Comparison of ENCODE assay signal across 14 mouse cellular contexts in genomic region chr6:70725639-70726038, GRCm38 (mm10).
DNase-seq lines count a peak whose midpoint lies in the region; ATAC-seq and TF ChIP-seq lines count a peak whose summit lies in the region.
"Had no signal": no experiment of that assay in that cellular context is flagged by ENCODE, and none has a peak within 500 bp of the region (broad histone marks: within the 10 kb centered on the region; RNA-seq: fewer than 3 reads in every experiment).

No protein-coding gene starts in this region.

- no peak for TF ChIP-seq EP300 in liver, embryonic 14.5 days (IDR thresholded peaks at IDR 0.05; ENCODE audit: low read depth)

- no peak overlapping the region for H3K27ac ChIP-seq in hindbrain, postnatal 0 days
- H3K27ac ChIP-seq in hindbrain, embryonic 14.5 days = no peak overlapping the region
- no peak overlapping the region for H3K27ac ChIP-seq in cerebellum, adult 2 months (ENCODE audit: insufficient read depth, low read length)
- peak overlapping the region; percentile 54 for H3K27ac ChIP-seq in liver, embryonic 14.5 days
- H3K27ac ChIP-seq: hindbrain, embryonic 15.5 days; layer of hippocampus, adult 2 months; midbrain, embryonic 12.5 days had no signal

- 46% methylated on average over 2 of the region's 2 CpGs for WGBS in hindbrain, postnatal 0 days
- WGBS in hindbrain, embryonic 14.5 days = 67% methylated on average over 2 of the region's 2 CpGs
- 8% methylated on average over 2 of the region's 2 CpGs for WGBS in cerebellum, adult 2 months
- WGBS in liver, embryonic 14.5 days (ENCODE audit: insufficient replicate concordance) = 49% methylated on average over 2 of the region's 2 CpGs

- H3K4me2 ChIP-seq in hindbrain, postnatal 0 days (ENCODE audit: low read depth, low read length) = no peak overlapping the region
- H3K4me2 ChIP-seq in hindbrain, embryonic 14.5 days (replicated peaks) = no peak overlapping the region
- H3K4me2 ChIP-seq in liver, embryonic 14.5 days (ENCODE audit: low read depth) = no peak overlapping the region
- H3K4me2 ChIP-seq: hindbrain, embryonic 15.5 days; midbrain, embryonic 12.5 days had no signal

- TF ChIP-seq POLR2A in cerebellum, adult 2 months (IDR thresholded peaks at IDR 0.05; ENCODE audit: borderline replicate concordance, insufficient read depth, low read length) = no peak

- peak; percentile 20 for DNase-seq in hindbrain, postnatal 0 days (ENCODE audit: low spot score)
- DNase-seq in hindbrain, embryonic 14.5 days (ENCODE audit: low spot score) = no peak
- DNase-seq in cerebellum, adult 2 months = peak; percentile 55 to 78
- no peak for DNase-seq in liver, embryonic 14.5 days (ENCODE audit: low read depth in 3 of 3, low spot score in 3 of 3)
- DNase-seq in thymus, postnatal 36 days = no peak
- DNase-seq in thymus, postnatal 25 days = no peak
- no peak for DNase-seq in left cerebral cortex, adult 18-20 months (ENCODE audit: low spot score in 2 of 2)
- DNase-seq: lung, adult 18-20 months; lung, postnatal 4 days had no signal

- H3K36me3 ChIP-seq in hindbrain, postnatal 0 days (ENCODE audit: insufficient read depth, low read length) = no peaks in the 10 kb centered on the region
- no peaks in the 10 kb centered on the region for H3K36me3 ChIP-seq in hindbrain, embryonic 14.5 days (replicated peaks; ENCODE audit: control insufficient read depth, insufficient read depth)
- H3K36me3 ChIP-seq in liver, embryonic 14.5 days (replicated peaks; ENCODE audit: control insufficient read depth, insufficient read depth, low read depth) = no peaks in the 10 kb centered on the region
- H3K36me3 ChIP-seq: hindbrain, embryonic 15.5 days; midbrain, embryonic 12.5 days had no signal

- H3K4me1 ChIP-seq in hindbrain, postnatal 0 days (ENCODE audit: insufficient read depth, low read length) = no peaks in the 10 kb centered on the region
- H3K4me1 ChIP-seq in hindbrain, embryonic 14.5 days (replicated peaks; ENCODE audit: control insufficient read depth, insufficient read depth, low read length) = no peaks in the 10 kb centered on the region
- H3K4me1 ChIP-seq in cerebellum, adult 2 months (ENCODE audit: control insufficient read depth, insufficient read depth, low read length) = peaks cover 10% of the 10 kb centered on the region; the same call in 1 of the 2 replicates
- peaks cover 43 to 48% of the 10 kb centered on the region in 2 experiments for H3K4me1 ChIP-seq in liver, embryonic 14.5 days (replicated peaks; ENCODE audit: control insufficient read depth in 2 of 2, insufficient read depth in 2 of 2, low read length in 1 of 2)
- H3K4me1 ChIP-seq: hindbrain, embryonic 15.5 days; midbrain, embryonic 12.5 days had no signal

- no peak for ATAC-seq in hindbrain, postnatal 0 days
- ATAC-seq in hindbrain, embryonic 14.5 days (ENCODE audit: low FRiP score) = no peak
- ATAC-seq in CD4-positive, CD25-positive, alpha-beta regulatory T cell, adult 4 months = peak; percentile 85
- no peak for ATAC-seq in liver, embryonic 14.5 days (ENCODE audit: insufficient read depth)
- ATAC-seq: forebrain, embryonic 16.5 days had no signal

- H3K27me3 ChIP-seq in hindbrain, postnatal 0 days (ENCODE audit: insufficient read depth, low read length) = no peaks in the 10 kb centered on the region
- H3K27me3 ChIP-seq in hindbrain, embryonic 14.5 days (ENCODE audit: control insufficient read depth, insufficient read depth, low read length) = no peaks in the 10 kb centered on the region
- H3K27me3 ChIP-seq in cerebellum, adult 2 months (ENCODE audit: control insufficient read depth, insufficient read depth, low read length) = no peaks in the 10 kb centered on the region
- no peaks in the 10 kb centered on the region for H3K27me3 ChIP-seq in liver, embryonic 14.5 days (ENCODE audit: control insufficient read depth, insufficient read depth, low read length)
- H3K27me3 ChIP-seq: hindbrain, embryonic 15.5 days; midbrain, embryonic 12.5 days had no signal

- no peaks in the 10 kb centered on the region for H3K9me3 ChIP-seq in hindbrain, postnatal 0 days (ENCODE audit: low read length)
- no peaks in the 10 kb centered on the region for H3K9me3 ChIP-seq in hindbrain, embryonic 14.5 days (ENCODE audit: control insufficient read depth, low read length)
- H3K9me3 ChIP-seq in liver, embryonic 14.5 days (ENCODE audit: control insufficient read depth, low read length) = no peaks in the 10 kb centered on the region
- H3K9me3 ChIP-seq: hindbrain, embryonic 15.5 days; midbrain, embryonic 12.5 days had no signal

- no peak for TF ChIP-seq CTCF in hindbrain, postnatal 0 days (IDR thresholded peaks at IDR 0.05; ENCODE audit: low read depth)
- TF ChIP-seq CTCF in cerebellum, adult 2 months (IDR thresholded peaks at IDR 0.05; ENCODE audit: borderline replicate concordance, insufficient read depth, low read depth, low read length) = no peak
- TF ChIP-seq CTCF in liver, embryonic 14.5 days (IDR thresholded peaks at IDR 0.05; ENCODE audit: low read depth) = no peak

- H3K9ac ChIP-seq in hindbrain, postnatal 0 days (replicated peaks; ENCODE audit: low read length) = no peak overlapping the region
- H3K9ac ChIP-seq in hindbrain, embryonic 14.5 days = no peak overlapping the region
- no peak overlapping the region for H3K9ac ChIP-seq in liver, embryonic 14.5 days (replicated peaks)
- H3K9ac ChIP-seq: hindbrain, embryonic 15.5 days; midbrain, embryonic 12.5 days had no signal

- no peak overlapping the region for H3K4me3 ChIP-seq in hindbrain, postnatal 0 days (ENCODE audit: low read length)
- no peak overlapping the region for H3K4me3 ChIP-seq in hindbrain, embryonic 14.5 days (replicated peaks; ENCODE audit: low read length)
- no peak overlapping the region for H3K4me3 ChIP-seq in cerebellum, adult 2 months (replicated peaks; ENCODE audit: insufficient read depth, low read depth, low read length)
- no peak overlapping the region for H3K4me3 ChIP-seq in liver, embryonic 14.5 days (ENCODE audit: insufficient read depth in 1 of 2, low read depth in 2 of 2, low read length in 2 of 2)
- H3K4me3 ChIP-seq: hindbrain, embryonic 15.5 days; layer of hippocampus, adult 2 months; midbrain, embryonic 12.5 days had no signal

Comparison
In these comparisons a context has a peak if more than half of its experiments do, and no peak if none do; other contexts are left out.
1. DNase-seq: peak in hindbrain, postnatal 0 days (single experiment) and cerebellum, adult 2 months (2 of 2); none in hindbrain, embryonic 14.5 days (single experiment), liver, embryonic 14.5 days (0 of 3), thymus, postnatal 36 days (0 of 2), thymus, postnatal 25 days (single experiment) and left cerebral cortex, adult 18-20 months (0 of 2).